Mouse (Mus musculus) layer of hippocampus, postnatal 36 days (tissue): ENCODE results near the gene Get4. TPM values are rescaled to one million over a fixed set of nuclear protein-coding genes. Genes with fewer than 3 reads are reported as not detected.

Experiments
- DNase-seq, 2 experiments: peaks; one replicate each; pipeline ENCODE4 v3.0.0; 2022
- total RNA-seq, 2 experiments: library from RNA; stranded (reverse); gene quantifications; 2 replicates each; pipeline ENCODE4 v1.2.3; 2021

Get4 gene
- total RNA-seq, 2 experiments from 2014 or later: 52.6 to 55.3 TPM

DNA sequence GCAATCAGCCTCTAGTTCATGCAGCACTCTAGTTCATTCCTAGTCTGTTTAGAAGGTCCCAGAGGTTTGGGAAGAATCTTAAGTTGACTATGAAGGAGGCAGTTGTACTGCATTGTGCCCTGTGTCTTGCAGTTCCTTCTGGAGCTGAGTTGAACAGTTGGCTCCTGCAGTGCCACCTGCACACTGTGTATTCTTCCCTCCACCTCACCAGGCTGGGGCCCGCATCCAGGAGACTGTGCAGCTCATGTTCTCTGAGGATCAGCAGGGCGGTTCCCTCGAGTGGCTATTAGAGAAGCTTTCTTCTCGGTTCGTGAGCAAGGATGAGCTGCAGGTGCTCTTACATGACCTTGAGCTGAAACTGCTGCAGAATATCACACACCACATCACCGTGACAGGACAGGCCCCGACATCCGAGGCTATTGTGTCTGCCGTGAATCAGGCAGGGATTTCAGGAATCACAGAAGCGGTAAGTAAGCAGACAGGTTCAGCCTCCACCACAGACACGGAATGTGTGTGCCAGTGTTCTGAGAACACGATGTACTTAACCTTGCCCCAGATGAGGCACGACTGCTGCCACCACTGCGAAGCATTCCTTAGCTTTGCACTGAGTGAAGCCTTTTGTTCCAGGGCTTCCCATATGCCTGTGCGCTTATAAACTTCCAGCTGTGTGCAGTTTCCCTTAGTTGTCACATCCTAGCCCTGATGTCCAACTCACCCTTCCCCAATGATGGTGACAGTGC, 10.9 kb upstream of the Get4 start:
- peak in 1 of 2 experiments; percentile 26 for DNase-seq

DNA sequence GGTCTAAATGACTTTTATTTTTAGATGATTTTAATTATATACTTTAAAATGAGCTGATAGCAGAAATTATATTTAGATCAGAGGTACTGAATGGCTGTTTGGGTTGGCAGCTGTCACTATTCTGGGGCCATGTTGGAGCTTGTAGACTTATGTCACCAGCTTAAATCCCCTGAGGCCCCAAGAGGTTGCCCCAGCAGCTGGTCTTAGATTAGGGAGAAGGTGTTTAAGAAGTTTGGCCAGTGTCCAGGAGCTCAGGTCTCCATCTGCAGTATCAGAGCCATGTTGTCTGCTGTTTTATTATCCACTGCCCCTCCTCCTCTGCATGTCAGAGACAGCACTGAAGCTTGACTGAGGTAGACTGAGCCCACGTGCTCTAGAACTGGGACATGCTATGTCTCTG, 8.7 kb upstream of the Get4 start:
- DNase-seq: no peak

DNA sequence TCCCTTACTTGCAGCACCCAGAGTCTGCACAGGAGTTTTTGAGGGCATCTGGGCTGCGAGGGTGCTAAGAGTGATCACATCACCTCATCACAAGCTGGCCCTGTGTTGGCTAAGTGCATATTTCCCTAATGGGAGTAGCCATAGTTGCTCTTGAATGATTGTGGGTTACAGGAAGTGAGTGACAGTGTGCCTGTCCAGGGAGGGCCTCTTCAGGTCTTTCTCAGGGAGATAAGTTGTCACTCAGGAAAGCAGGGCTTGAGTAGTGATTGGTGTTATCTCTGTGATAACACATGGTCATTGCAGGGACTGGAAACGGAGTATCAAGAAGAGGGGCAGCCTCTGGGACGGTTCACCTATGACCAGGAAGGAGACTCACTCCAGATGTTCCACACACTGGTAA, 4.4 kb upstream of the Get4 start:
- no peak for DNase-seq

DNA sequence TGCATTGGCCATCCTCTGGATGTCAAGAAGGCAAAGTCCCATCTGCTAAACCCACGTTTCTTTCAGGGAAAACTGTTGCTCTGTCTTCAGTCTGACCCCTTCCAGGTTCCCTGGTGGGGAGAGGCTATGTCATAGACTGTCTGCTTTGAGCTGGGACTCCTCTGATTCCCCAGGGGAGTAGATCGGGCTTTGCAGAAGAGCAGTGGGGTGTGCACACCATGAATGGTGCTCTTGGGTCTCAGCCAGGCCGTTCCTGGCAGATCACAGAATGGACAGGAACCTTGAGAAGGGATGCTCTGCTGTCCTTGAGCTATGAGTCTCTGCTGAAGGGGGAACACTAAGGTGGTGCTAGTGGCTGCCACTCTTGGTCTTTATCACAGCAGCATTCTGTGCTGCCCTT, 3.3 kb upstream of the Get4 start:
- no peak for DNase-seq

DNA sequence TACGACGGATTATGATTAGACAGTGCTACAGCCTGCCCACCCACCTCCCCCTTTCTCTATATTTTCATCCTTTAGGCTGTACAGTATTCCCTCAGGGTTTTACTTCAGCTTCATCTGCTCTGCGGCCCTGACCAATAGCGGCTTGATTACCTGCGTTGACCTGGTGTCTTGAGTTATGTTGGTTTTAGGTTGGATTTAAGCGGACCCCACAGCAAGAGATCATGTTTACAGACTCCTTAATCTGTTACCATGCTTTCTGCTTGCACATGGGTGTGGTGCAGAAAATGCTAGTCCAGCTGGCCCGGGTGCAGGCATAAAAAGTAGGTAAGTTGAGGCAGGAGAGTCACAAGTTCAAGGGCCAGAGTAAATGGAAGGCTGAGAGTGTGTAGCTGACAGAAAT, 845 bp upstream of the Get4 start:
- DNase-seq: no peak

DNA sequence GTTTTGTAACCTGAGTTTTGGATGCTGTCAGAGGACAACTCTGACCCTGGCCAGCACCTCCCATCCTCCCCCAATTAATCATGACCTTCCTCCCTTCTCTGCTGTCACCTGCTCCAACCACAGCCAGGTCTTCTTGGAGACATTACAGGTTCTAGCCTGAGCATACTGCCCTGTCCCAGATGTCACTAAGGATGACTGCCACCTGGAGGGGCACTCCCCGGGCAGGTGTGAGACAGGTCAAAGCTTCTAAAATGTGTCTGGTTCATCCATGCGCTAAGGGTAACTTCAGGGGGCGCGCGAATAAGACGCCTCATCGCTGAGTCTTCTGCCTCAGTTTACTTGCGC, 416 bp upstream of the Get4 start:
- DNase-seq: no peak

DNA sequence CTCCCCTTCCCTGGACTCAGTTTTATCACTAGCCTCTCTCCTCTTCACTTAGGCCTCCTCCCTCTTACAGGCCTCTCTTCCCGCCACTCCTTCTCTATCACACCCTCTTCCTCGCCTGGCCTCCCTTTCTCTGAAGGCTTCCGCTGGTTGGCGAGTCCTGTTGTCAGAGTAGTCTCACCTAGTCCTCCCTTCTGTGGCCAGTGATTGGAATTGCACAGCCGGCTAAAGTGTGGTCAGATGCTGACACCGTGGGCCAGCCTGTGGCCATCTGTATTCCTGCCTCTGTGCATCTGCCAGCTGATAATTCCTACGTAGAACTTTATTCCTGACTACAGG, 754 bp downstream of the Get4 start:
- DNase-seq: no peak

DNA sequence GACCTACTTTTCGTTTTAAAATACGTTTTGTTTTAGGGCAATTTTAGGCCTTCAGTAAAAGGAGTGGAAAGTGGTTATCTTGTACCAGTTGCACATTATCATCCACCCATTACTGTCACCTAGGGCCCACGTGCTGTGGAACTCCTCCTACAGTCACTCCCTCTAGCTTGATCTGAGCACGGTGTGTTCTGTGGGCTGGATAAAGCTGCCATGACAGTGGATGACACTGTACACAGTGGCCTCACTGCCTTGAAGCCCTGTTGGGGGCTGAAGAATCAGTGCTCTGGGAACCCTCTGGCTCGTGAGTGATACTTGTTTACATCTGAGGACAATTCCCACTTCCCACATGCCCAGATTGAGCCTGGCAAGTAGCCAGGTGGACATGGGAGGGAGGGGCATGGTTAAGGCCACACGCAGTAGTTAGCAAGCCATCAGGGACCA, 1.2 kb downstream of the Get4 start:
- DNase-seq: no peak

DNA sequence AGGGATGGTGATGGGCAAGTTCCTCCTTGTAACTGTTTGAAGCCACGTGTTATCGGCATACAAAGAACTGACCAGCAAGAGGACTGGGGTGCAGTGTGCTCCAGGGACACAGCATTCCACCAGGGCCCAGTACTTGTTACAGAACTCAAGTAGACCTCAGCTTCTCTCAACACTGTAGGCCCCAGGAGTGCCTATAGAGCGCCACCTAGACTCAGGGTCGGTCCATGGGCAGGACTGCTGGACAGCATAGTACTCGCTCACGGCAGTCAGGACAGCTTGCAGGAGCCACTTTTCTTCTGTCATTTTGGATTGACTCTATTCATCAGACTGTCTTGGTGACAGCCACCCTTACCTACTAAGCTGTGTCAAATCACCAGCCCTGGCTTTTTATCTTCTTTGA, 2.8 kb downstream of the Get4 start:
- no peak for DNase-seq

DNA sequence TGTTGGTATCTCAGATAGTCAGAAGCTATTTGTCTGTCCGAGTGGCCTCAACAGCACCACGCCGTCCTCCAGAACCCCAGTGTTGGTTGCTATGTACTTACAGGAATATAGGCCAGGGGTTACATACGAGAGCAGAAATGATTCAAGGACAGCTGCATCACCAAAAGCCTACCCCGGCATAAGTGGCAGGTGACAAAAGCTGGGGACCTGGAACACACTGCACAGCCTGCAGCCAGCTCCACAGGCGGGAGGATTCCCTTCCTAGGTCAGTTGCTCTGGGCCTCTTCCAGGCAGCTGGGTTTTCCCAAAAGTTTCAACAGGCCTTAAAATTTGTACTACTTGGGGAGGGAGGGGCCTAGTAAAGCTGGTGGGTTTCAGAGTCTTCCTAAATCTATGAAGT, 3.7 kb downstream of the Get4 start:
- DNase-seq: no peak

DNA sequence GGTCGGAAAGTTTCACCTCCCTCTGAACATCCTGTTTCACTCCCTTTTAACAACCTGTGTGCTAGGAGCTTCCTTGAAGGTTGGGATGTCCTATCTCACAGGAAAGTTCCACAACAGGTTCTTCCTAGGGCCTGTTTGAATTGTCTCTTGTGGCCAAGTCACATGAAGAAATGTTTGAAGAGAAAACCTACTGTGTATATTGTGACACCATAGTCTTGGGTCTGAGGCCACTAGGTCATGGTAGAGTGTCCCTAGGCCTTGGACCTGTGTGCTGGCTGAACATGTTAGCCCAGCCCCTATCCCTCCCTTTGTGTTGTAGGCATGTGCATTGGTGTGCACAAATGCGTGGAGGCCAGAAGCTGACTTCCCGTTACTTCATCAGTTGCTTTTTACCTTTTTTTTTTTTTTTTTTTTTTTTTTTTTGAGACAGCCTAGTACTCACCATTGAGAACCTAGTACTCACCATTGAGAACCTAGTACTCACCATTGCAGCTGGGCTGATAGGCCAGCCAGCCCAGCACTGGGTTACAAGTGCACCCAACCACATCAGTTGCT, 4.2 kb downstream of the Get4 start:
- DNase-seq: no peak

DNA sequence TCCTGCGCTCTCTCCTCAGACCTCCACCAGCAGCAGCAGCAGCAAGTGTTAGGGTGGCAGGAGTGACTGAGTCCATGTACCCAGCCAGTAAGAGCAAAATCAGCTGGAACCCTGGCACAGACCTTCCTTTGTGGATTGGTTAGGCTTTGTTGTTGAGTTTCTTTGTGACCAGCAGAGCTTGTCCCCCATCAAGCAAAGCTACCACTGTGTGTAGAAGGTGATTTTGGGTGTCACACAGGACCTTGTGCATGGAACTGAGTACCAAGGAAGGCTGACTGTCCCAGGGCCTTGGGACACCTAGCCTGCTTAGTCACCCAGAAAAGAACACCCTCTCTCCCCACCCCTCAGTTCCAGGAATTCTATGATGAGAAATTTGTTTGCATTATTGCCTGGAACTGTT, 5.1 kb downstream of the Get4 start:
- DNase-seq: no peak

DNA sequence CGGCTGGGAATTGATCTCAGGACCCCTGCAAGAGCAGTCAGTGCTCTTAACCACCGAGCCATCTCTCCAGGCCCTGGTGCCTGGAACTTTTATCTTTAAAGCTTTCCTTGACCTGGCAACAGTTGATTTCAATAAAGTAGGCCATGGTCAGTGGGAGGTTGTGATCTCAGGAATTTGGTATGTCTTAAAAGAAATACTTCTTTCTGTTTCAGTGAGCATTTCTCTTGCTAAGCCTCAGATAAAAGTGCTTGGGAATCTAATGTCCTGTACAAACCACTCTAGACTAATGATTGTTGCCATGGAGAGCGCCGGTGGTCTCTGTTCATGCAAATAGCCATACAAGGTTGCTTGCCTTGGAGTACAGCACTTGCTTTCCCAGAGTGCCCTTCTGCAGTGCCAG, 5.7 kb downstream of the Get4 start:
- no peak for DNase-seq

DNA sequence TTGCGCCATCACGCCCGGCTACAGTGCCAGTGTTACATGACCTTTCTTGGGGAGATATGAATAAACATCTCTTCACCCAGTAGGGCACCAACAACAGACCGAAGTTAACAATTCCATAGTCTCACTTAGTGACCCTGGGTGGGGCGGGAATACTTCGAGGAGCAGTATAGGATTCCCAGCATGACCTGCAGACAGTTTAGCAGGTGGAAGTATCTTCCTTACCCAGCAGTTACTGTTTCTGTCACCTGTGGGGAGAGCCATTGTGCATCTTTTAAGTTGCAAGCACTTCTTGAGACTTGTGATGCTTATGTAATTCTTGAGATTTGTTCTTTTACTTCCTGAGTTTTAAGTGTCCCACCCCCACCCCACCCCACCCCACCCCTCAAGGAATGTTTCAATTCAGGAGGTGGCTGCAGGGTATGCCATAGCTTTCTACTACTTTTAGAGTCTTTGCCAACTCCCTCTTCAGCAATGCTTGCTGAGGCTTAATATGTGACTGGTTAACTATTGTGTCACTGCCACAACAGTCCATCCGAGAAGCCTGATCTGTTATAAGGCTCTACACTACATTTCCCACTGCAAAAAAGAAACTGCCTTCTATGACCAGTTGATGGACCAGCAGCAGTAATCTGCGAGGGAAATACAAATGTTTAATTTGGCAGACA, 6.4 kb downstream of the Get4 start:
- DNase-seq: no peak

DNA sequence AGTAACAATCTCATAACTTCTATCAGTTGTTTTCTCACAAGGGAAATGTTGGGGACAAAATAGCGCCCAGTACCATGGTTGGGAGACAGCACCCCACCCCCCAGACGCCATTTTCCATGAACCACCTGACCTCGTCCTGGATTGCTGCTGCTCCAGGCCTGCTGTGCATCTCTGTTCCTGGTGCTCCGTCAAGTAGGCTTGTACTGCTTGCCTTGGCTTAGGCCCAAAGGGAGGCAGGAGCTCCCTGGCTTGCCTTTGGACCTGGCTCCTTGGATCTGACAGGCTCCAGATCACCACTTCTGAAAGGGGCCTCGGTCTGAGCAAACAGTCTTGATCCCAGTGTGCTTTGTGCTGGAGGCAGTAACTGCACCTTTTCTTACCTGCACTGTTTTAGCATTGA, 7.7 kb downstream of the Get4 start:
- no peak for DNase-seq

DNA sequence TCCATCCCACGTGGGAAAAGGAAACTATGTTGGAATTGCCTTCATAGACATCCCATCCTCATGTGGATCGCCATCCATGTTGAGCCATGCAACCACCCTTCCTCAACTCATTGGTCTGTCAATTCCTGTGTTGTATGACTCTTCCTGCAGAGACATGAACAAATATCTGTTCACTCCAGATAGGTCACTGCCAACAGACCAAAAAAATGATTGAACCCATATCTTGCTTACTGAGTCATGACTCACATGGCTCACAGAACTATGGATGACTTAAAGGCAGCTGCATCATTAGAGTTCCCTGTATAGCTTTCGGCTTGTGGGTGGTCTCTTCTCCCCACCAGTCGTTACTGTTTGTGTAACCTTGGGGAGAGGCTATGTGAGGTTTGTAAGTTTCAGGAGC, 9.3 kb downstream of the Get4 start:
- no peak for DNase-seq

DNA sequence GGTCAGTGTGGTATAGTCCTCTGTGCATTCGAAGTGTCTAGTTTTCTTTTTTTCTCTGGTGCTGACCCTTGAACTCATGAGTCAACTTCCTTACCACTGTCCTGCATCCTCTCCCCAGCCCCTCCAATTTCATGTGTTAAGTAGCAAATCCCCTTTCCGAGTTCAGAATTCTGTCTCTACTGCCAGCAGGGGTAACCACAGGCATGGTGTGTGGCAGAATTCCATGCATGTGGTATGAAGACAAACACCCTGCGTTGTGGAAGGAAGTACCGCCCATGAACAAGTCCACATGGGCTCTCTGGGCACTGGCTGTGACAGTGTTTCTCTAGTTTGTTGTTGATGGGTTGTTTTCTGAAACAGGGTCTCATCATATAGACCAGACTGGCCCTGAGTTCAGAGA, 15.5 kb downstream of the Get4 start:
- no peak for DNase-seq

DNA sequence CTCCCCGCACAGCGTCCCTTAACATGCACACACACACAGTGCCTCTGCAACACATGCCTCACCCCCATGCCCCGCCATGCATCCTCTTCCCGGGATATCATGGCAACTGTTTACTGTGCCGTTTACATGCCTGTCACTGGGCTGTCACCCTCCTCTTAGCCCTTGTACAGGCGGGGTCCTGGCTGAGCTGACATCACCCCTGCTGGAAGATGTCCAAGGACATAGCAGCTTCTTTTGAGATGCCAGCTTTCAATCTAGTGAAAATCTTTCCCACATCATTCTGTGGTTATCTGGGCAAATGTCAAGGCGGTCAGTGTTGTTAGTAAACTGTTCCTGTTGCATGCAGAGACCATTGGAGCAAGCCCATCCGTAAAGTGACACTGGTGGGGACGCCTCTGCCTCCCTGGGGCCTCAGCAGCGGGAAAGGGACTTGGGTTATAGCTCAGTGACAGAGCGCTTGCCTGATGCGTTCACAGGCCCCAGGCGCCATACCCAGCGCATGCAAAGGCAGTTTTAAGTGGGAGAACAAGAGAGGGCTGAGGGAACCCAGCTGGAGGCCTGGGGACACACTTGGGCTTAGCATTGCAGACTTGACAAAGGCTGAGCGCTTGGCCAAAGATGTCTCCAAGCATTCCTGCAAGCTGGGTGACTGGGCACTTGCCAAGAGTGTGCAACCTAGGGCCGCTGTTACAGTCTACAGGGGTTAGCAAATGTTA, 18.8 kb downstream of the Get4 start:
- no peak for DNase-seq

DNA sequence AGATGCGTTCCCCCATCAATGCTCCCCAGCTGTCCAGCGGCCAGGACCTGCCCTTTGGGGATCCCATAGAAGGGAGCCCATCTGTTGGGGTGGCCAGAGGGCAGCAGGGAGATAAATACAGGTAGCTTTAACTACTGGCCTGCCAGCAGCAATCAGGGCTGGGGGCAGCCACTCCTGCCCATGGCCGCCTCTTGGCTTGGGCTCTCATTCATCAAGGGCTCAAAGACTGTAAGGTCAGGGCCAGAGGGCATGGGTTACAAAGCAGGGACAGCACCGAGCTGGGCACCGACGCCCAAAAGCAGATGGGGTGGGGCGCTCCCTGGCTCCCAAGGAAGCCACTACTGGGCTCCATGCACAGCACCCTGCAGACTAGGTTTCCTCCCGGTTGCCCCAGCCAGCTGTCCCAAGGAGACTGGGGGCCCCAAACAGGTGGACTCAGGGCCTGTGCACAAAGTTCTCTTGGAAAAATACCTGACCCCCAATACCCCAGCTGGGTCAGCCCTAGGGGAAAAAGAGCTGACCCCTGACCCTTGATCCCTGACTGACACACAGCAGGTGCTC, 19.9 kb downstream of the Get4 start:
- DNase-seq: no peak

DNA sequence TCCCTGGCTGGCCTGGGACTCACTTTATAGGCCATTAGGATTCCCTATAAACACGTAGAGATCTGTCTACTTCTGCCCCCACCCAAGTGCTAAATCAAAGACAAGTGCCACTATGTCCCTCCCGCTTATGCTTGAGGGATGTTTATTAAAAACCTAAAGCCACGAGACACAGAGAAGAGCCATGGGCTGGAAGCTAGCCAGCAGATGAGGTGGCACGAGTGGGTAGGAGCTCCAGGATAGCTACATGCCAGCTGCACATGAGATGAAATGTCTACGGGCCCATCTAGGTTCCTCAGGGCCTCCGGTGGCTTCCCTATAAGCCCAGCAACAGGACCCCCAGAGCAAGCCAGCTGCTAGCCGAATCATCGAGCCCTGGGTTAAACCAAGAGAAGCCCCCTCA, 25.2 kb downstream of the Get4 start:
- DNase-seq: no peak

DNA sequence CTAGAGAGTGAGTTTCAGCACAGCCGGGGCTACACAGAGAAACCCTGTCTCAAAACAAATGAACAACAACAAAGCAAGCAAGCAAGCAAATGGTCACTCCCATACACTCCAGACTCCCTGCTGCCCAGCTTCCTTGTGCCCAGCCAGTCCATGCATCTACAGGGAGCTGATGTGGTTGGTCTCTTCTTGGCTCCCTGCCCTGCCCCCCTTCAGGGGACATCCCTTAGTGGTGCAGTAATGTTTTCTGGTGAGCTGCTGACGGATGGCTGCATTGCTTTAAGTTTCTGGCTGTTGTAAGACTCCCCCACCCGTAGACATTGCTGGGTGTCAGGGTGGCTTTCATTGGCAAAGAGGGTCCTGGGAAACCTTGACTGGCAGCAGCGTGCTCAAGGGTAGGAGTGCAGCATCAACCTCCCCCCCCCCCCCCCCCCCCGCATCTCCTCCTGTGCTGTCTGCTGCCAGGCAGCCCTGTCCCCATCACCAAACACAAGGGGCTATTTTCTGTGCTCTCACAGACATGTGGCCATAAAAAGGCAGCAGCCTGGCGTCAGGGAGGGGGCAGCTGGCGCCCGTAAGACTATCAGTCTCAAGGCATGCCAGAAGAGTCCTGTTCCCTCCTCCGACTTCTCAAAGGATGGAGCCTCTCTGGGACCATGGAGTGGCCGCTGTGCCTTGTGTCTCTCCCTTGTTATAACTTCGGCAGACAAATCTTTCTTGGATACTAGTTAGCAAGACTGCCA, 29.4 kb downstream of the Get4 start:
- DNase-seq: no peak

DNA sequence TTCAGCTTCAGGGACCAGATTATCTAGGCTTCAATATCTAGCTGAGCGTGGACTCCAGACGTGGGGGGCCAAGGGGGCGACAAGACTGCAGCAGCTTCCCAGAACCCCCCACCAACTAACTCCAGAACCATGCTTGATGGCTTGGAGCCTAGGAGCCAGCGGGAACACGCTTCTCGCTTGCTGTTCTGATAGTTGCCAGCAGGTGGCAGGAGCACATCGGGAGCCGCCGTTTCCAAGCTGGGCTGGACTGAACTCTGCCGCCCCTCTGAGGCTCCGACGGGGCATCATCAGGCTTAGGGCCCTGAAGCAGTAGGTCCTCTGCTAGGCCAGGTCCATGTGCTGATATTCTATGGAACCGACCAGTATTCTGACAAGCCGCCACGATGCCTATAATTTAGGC, 30.1 kb downstream of the Get4 start:
- peak; percentile 85 to 86 for DNase-seq
